Mouse (Mus musculus) G1E (cell line): ENCODE measurements at regions not wholly inside any gene's neighbourhood (a gene's known extent, or its start where the extent isn't known, plus 50 kb on each side); places are given as distances from the start of the nearest gene placed in this dataset.

ENCODE experiments used
- CTCF ChIP-seq: IDR thresholded peaks from 2 replicates; pipeline ENCODE4 v1.5.1; 2012; ENCODE audit warnings: low read depth, low read length, inconsistent platforms, mixed read lengths
- TAL1 ChIP-seq: conservative IDR thresholded peaks from 2 replicates; pipeline ENCODE4 v1.6.1; 2012; ENCODE audit warnings: low read depth, low read length, inconsistent platforms, mixed read lengths

GRCm38 (mm10) chr15:61100807-61101206 is 178.0 kb upstream of the A1bg start:
- TF ChIP-seq CTCF: no peak
- no peak for TF ChIP-seq TAL1
